Mouse (Mus musculus): ENCODE measurements around the gene Tbx2. TPM values are rescaled to one million over a fixed set of nuclear protein-coding genes. Genes with fewer than 3 reads are reported as not detected.

Tbx2 gene
- total and polyA plus RNA-seq, 3 experiments: 0.01 TPM; not detected in 2

GRCm38 (mm10) chr11:85825031-85825430, 7.3 kb upstream of the Tbx2 start:
- DNase-seq (ENCODE audit: low read depth, low spot score): no peak
- H3K27me3 ChIP-seq (ENCODE audit: control insufficient read depth in 1 of 2, insufficient read depth in 2 of 2, low read length in 2 of 2): no peaks in the 10 kb centered on the region
- no peaks in the 10 kb centered on the region for H3K79me2 ChIP-seq (ENCODE audit: control insufficient read depth, insufficient read depth, low read length, poor library complexity)
- no peak overlapping the region for H3K9ac ChIP-seq (ENCODE audit: control insufficient read depth, low read depth, low read length, poor library complexity, severe bottlenecking)
- H3K9me3 ChIP-seq (replicated peaks; ENCODE audit: insufficient read depth, low read length): no peaks in the 10 kb centered on the region
- no peaks in the 10 kb centered on the region for H3K36me3 ChIP-seq (ENCODE audit: control insufficient read depth in 1 of 2, insufficient read depth in 2 of 2, low read length in 2 of 2)
- no peak overlapping the region for H3K27ac ChIP-seq (ENCODE audit: control insufficient read depth, low read depth, low read length)
- TF ChIP-seq NELFE (IDR thresholded peaks at IDR 0.05; ENCODE audit: low read depth, low read length) (no peak), SIN3A (IDR thresholded peaks at IDR 0.05; ENCODE audit: low read length) (no peak), POLR2AphosphoS2 (IDR thresholded peaks at IDR 0.05; ENCODE audit: low read length) (no peak), EP300 (IDR thresholded peaks at IDR 0.05; ENCODE audit: low read depth in 1 of 2, low read length in 2 of 2) (no peak), MAFK (IDR thresholded peaks at IDR 0.05; ENCODE audit: borderline replicate concordance, low read depth, low read length) (no peak), RAD21 (IDR thresholded peaks at IDR 0.05; ENCODE audit: low read depth, low read length) (no peak), ELF1 (IDR thresholded peaks at IDR 0.05; ENCODE audit: low read depth, low read length) (no peak), MYB (IDR thresholded peaks at IDR 0.05; ENCODE audit: low read depth, low read length) (no peak), MAZ (IDR thresholded peaks at IDR 0.05; ENCODE audit: low read depth, low read length) (no peak), GATA1 (IDR thresholded peaks at IDR 0.05; ENCODE audit: low read depth, low read length) (no peak), TAL1 (IDR thresholded peaks at IDR 0.05; ENCODE audit: low read length) (no peak), MAX (IDR thresholded peaks at IDR 0.05; ENCODE audit: low read length) (no peak)
- H3K4me1 ChIP-seq (ENCODE audit: control insufficient read depth in 1 of 2, insufficient read depth in 2 of 2, low read length in 2 of 2): peaks cover 0 to 7% of the 10 kb centered on the region in 2 experiments; a peak in 1 of 4 replicates
- H3K4me3 ChIP-seq (ENCODE audit: control insufficient read depth in 1 of 2, insufficient read depth in 1 of 2, low read depth in 2 of 2, low read length in 2 of 2): no peak overlapping the region

DNA sequence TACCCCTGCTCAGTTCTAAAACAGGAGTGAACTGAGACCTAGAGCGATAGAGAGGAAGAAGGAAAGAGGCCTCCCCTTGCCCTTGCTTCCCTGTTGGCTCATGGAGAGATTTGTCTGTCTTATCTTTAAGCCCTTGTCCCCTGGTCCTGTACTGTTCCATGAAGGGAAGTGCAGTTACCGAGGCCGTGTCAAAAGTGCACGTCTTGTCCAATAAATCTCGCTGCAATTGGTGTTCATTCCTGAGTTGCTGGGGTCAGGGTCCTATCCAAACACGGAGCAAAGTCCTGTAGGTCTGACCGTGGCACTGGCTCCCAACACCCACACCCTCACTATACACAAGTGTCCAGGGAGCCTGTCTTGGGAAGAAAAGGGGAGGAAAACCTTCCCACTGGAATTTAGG, 6.5 kb upstream of the Tbx2 start:
- H3K79me2 ChIP-seq (ENCODE audit: control insufficient read depth, insufficient read depth, low read length, poor library complexity): no peaks in the 10 kb centered on the region
- no peak for TF ChIP-seq SIN3A (IDR thresholded peaks at IDR 0.05; ENCODE audit: low read length)
- no peak for TF ChIP-seq TBP (IDR thresholded peaks at IDR 0.05; ENCODE audit: low read depth, low read length)
- TF ChIP-seq GABPA (IDR thresholded peaks at IDR 0.05; ENCODE audit: low read depth, low read length): no peak
- TF ChIP-seq NELFE (IDR thresholded peaks at IDR 0.05; ENCODE audit: low read depth, low read length): no peak
- TF ChIP-seq ZNF384 (IDR thresholded peaks at IDR 0.05; ENCODE audit: low read depth, low read length): no peak
- TF ChIP-seq UBTF (IDR thresholded peaks at IDR 0.05; ENCODE audit: borderline replicate concordance, insufficient read depth, low read depth, low read length): no peak
- no peak for TF ChIP-seq EP300 (IDR thresholded peaks at IDR 0.05; ENCODE audit: low read depth in 1 of 2, low read length in 2 of 2)
- TF ChIP-seq E2F4 (IDR thresholded peaks at IDR 0.05; ENCODE audit: borderline replicate concordance, low read depth, low read length): no peak
- TF ChIP-seq MYB (IDR thresholded peaks at IDR 0.05; ENCODE audit: low read depth, low read length): no peak
- TF ChIP-seq SMC3 (IDR thresholded peaks at IDR 0.05; ENCODE audit: low read depth, low read length): no peak
- no peak for TF ChIP-seq CTCF (IDR thresholded peaks at IDR 0.05 in 2 of 3, conservative IDR thresholded peaks at IDR 0.05 in 1 of 3; ENCODE audit: control insufficient read depth in 1 of 3, insufficient read depth in 1 of 3, low read depth in 2 of 3, low read length in 3 of 3, poor library complexity in 1 of 3, severe bottlenecking in 1 of 3)
- TF ChIP-seq CHD1 (IDR thresholded peaks at IDR 0.05; ENCODE audit: low read depth, low read length): no peak
- no peak for TF ChIP-seq TAL1 (IDR thresholded peaks at IDR 0.05; ENCODE audit: low read length)
- TF ChIP-seq MXI1 (IDR thresholded peaks at IDR 0.05; ENCODE audit: low read depth, low read length): no peak
- TF ChIP-seq ELF1 (IDR thresholded peaks at IDR 0.05; ENCODE audit: low read depth, low read length): no peak
- no peak for TF ChIP-seq POLR2AphosphoS2 (IDR thresholded peaks at IDR 0.05; ENCODE audit: low read length)
- TF ChIP-seq ZKSCAN1 (IDR thresholded peaks at IDR 0.05; ENCODE audit: low read depth, low read length): no peak
- TF ChIP-seq MEF2A (IDR thresholded peaks at IDR 0.05; ENCODE audit: extremely low read depth, insufficient replicate concordance, low read depth, low read length, poor library complexity, severe bottlenecking): no peak
- H3K27me3 ChIP-seq (ENCODE audit: control insufficient read depth in 1 of 2, insufficient read depth in 2 of 2, low read length in 2 of 2): no peaks in the 10 kb centered on the region
- H3K27ac ChIP-seq (ENCODE audit: control insufficient read depth, low read depth, low read length): no peak overlapping the region
- DNase-seq (ENCODE audit: low read depth, low spot score): no peak
- no peak overlapping the region for H3K9ac ChIP-seq (ENCODE audit: control insufficient read depth, low read depth, low read length, poor library complexity, severe bottlenecking)
- H3K36me3 ChIP-seq (ENCODE audit: control insufficient read depth in 1 of 2, insufficient read depth in 2 of 2, low read length in 2 of 2): no peaks in the 10 kb centered on the region
- no peak overlapping the region for H3K4me3 ChIP-seq (ENCODE audit: control insufficient read depth in 1 of 2, insufficient read depth in 1 of 2, low read depth in 2 of 2, low read length in 2 of 2)
- no peaks in the 10 kb centered on the region for H3K9me3 ChIP-seq (replicated peaks; ENCODE audit: insufficient read depth, low read length)
- peaks cover 0 to 7% of the 10 kb centered on the region in 2 experiments; a peak in 1 of 4 replicates for H3K4me1 ChIP-seq (ENCODE audit: control insufficient read depth in 1 of 2, insufficient read depth in 2 of 2, low read length in 2 of 2)

All from MEL (cell line).